Mouse (Mus musculus) kidney, postnatal 14 days (tissue): ENCODE measurements around the gene Smyd1.
"Not testable (repeated sequence)": the region's sequence is repeated elsewhere in the genome, so short reads cannot be mapped to it uniquely, and the experiment has no call there.

Source experiments
- DNase-seq: peaks from one replicate; pipeline ENCODE4 v3.0.0; 2022; ENCODE audit warnings: mixed read lengths

Smyd1 gene

DNA sequence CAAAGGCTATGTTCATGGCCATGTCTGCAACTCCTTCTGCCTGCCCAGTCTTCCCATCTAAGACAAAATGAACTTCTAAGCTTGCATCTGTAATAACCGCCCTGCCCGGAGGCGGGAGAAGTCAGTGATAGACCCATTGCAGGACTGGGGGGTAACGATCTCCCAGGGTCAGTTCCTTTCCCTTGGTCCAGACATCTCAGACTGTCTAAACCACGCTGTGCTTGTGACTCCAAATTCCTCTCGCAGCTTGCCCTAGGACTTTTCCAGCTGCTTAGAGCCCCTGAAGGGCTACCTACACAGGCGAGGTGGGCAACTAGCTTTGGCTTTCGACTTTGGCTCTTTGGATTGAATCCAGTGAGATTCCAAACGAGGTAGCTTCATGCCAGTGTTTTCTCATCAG, 2.8 kb upstream of the Smyd1 start:
- no peak for DNase-seq

DNA sequence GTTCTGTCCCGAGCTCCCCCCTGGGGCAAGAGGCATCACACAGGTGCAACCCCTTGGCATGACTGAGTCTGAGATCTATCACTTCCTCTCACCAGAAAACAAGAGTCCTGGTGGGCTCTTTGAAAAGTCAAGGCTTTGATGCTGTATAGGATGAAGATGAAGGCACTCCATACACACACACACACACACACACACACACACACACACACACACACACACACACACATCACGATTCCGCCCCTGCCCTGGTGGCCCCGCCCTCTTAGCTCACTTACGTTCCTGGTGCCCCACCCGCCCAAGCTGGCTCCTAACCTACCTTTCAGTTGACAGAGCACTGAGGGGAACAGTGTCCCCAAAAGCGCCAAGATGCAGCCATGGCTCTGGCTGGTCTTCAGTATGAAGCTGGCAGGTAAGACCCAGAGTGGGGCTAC, 473 bp upstream of the Smyd1 start, which contains the start of gene Cd8b1:
TSS of gene Cd8b1 (plus strand) at position 298 of the 431 bp plus-strand sequence.
- no peak for DNase-seq

DNA sequence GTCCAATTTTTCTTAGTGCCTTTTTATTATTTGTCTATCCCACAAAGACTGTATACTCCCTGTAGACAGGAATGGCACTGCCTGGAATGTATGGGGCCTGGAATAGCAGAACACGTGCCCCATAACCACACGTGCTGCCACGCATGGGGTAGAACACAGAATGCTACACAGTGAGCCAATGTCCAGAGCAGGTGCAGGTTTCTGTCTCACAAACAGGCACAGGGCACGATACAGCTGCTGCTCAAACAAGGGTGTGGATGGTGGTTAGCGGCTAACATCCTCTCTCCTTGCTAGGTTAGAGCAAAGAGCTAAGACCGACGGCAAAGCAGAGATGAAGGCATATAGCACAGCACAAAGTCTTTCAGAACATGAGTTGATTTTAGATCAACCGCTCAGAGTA, 14.5 kb downstream of the Smyd1 start:
- DNase-seq: no peak

DNA sequence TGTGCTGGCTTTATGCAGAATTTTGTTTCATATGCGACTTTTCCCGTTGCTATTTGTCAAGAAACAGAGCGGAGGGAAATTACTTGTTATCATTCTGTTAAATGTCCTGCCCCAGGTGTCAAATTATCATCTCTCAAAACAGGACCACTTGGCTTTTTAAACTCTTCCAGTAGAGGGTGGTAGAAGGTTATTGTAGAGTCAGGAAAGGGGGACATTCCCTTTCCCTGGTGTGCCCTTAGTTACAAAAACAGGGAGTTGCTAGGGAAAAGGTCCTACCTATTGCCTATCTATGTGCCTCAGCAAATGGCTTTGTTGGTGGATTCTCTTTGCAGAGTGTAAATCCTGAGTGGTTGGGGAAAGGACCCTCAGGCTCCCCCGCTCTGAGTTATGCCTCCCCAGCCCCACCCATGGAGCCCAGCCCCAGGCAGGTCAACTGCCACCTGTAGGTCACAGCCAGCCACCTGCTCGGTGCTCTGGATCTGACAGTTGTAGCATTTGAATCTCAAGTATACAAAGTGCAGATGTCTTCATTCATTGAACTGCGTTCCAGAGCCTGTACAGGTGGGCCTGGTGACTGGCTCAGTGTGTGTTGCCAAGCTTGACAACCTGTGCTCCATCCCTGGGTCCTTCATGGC, 19.8 kb downstream of the Smyd1 start:
- DNase-seq: no peak

DNA sequence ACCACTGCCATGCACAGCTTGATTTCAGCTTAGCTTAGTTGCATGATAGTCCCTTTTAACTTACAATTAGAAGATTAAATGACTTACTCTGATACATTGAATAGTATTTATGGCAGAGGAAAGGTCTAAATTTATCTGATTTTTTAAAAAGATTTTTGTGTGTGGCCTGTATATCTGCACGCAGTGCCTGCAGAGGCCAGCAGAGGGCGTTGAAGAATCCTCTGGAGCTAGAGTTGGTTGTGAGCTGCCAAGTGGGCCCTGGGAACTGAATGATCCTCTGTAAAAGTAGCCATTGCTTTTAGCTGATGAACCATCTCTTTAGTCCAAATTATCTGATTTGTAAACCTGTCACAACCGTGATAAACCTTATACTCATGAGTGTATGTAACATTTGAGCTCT, 23.3 kb downstream of the Smyd1 start:
- DNase-seq: no peak

- no peak for DNase-seq
These were observed 24.0 kb downstream of the Smyd1 start for GRCm38 (mm10) chr6:71298051-71298450.

- no peak for DNase-seq
These were observed 26.7 kb downstream of the Smyd1 start for GRCm38 (mm10) chr6:71295303-71295702.

DNA sequence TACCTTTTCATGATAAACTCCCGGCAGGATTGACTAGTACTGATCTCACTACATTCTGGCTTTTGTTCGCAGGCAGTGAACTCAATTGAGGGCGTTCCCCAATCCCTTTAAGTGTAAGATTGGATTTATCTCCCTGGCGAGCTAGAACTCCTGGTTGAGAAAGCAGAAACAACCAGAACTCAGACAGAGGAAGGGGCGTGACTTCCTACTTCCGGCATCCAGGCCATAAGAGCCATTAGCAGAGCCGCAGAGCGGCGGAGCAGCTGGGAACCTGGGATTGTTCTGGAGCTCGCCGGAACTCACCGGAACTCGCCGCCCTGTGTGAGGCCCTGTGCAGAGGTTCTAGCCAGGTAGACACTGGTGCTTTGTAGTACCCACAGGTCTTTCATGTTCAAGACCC, 28.5 kb downstream of the Smyd1 start:
- DNase-seq: no peak

GRCm38 (mm10) chr6:71279418-71279817, 42.6 kb downstream of the Smyd1 start:
- DNase-seq: no peak

- DNase-seq: no peak
These were observed 47.4 kb downstream of the Smyd1 start for GRCm38 (mm10) chr6:71274621-71275020.

- no peak for DNase-seq
These were observed 48.3 kb downstream of the Smyd1 start for GRCm38 (mm10) chr6:71273715-71274114.

DNA sequence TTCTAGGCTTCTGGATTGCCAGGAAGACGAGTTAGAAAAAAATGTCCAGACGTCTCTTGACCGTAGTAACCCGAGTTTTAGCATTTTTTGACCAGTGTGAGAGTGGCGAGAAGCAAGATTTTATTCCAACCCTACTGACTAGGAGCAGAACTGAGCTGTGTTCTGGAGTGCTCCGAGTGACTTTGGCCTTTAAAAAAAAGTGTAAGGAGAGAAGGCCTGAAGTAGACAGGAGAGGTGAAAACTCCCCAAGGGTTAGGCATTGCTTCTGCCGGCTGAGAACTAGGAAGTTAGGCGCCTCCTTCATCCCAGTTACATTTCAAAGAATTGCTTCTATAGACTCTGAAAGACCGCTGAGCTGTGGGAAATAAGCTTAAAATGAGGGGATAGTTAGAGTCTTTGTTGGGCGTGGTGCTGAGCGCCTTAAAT, 49.7 kb downstream of the Smyd1 start:
- DNase-seq: no peak

GRCm38 (mm10) chr6:71271389-71272315, 50.4 kb downstream of the Smyd1 start, which contains the start of gene Krcc1:
Krcc1 (plus strand) TSS chr6:71271677.
- DNase-seq: peak; percentile 99

GRCm38 (mm10) chr6:71271057-71271388, 51.0 kb downstream of the Smyd1 start:
- DNase-seq: no peak

- peak; percentile 62 for DNase-seq
These were observed 51.6 kb downstream of the Smyd1 start for GRCm38 (mm10) chr6:71270301-71271056.

DNA sequence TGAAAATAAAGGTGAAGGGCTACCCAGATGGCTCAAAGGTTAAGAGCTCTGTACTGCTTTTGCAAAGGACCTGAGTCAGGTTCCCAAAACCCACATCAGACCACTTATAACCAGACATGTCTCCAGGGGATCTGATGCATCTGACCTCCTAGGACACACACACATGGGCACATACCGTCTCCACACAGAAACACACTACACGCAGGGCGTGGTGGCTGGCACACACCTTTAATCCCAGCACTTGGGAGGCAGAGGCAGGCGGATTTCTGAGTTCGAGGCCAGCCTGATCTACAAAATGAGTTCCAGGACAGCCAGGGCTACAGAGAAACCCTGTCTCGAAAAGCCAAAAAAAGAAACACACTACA, 52.4 kb downstream of the Smyd1 start:
- DNase-seq: not testable (repeated sequence)

DNA sequence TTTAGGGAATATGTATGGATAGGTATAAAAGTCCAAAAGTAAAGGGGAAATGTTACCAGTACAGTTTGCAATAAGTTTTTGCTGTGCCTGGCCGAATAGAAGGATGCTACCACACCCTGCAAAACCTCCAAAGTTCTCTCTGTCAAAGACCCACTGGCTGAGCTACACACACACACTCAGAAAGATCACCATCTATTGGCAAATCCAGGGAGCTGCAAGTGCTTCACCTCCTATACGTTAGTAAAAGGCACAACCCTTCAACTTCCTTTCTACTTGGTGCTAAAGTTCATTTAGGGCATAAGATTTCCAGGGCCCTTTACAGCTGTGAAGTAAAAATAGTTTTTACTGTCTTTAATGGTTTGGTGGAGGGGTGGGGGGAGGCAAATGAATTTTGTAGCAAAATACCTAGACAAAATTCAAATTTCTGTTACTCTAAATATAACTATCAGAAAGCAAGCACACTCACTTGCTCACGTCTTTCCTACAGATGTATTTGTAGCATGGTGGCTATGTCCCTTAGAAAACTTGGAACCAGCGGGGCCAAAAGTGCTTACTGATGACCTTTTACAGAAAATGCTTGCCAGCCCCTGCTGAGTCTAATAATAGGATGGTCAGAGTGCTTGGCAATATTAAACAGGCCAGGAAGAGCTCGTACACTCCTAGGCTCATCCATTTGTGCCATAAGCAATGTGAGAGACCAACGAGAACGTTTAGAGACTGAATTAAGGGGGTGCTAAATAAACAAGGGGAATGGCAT, 52.9 kb downstream of the Smyd1 start:
- peak; percentile 18 for DNase-seq

DNA sequence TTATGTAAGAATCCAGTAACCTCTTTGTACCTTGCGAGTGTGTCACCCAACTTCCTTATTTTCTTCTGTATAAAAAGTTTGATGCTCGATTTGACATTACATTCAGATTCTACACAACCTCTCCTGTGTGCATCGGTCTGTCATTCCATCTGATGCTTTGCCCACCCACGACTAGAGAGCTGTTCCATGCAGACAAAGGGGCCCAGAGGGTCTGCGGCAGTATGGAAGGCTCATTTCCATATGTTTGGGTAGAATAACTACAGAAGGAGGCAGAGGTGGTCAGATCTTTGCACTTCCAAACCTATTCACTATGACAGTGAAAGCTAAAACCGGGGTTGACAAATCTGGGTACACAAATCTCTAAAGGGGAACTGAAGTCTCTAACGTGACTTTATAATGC, 54.4 kb downstream of the Smyd1 start:
- not testable (repeated sequence) for DNase-seq

- DNase-seq: no peak
These were observed 59.7 kb downstream of the Smyd1 start for GRCm38 (mm10) chr6:71262142-71262833.

DNA sequence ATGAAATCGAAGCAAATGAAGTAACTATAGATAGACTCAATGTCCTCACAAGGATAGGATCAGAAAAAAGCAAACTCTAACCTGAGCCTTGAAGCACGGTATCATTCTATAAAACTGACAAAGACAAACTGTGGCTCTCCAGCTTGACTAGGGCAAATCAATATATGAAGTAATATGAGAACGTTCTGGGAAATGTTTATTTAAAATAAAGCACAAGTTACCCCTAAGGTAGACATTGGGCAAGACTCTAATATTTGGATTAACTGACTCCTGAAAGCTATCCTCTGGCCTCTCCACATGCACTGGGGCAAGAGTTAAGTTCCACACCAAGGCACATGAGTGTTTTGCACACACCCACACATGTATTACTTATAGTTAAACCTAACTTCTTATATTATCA, 61.0 kb downstream of the Smyd1 start:
- DNase-seq: no peak

- no peak for DNase-seq
These were observed 61.9 kb downstream of the Smyd1 start for GRCm38 (mm10) chr6:71260051-71260640.

- DNase-seq: no peak
These were observed 62.9 kb downstream of the Smyd1 start for GRCm38 (mm10) chr6:71259166-71259565.
